Mouse (Mus musculus) heart, embryonic 10.5 days (tissue): Measurements from ENCODE around the gene Adm2. TPM values are rescaled to one million over a fixed set of nuclear protein-coding genes. Genes with fewer than 3 reads are reported as not detected.

Experiments used
- DNase-seq: peaks from one replicate; pipeline ENCODE4 v3.0.0-alpha.2; 2017; ENCODE audit warnings: low spot score
- H3K27ac ChIP-seq: fragments of 300-500 bp; sonication (generic); 2 replicates; pipeline ENCODE4 v1.5.1; 2016; ENCODE audit warnings: mild to moderate bottlenecking
- H3K27me3 ChIP-seq: fragments of 300-500 bp; sonication (generic); 2 replicates; pipeline ENCODE4 v1.6.1; 2016; ENCODE audit warnings: mild to moderate bottlenecking; ENCODE audit not compliant: poor library complexity, insufficient read depth, severe bottlenecking
- H3K36me3 ChIP-seq: fragments of 300-500 bp; sonication (generic); 2 replicates; pipeline ENCODE4 v1.6.1; 2016; ENCODE audit warnings: mild to moderate bottlenecking, moderate library complexity
- H3K4me1 ChIP-seq: fragments of 300-500 bp; sonication (generic); 2 replicates; pipeline ENCODE4 v1.6.1; 2016; ENCODE audit warnings: mild to moderate bottlenecking
- H3K4me3 ChIP-seq: fragments of 300-500 bp; sonication (generic); 2 replicates; pipeline ENCODE4 v1.5.1; 2016; ENCODE audit warnings: mild to moderate bottlenecking, moderate library complexity
- H3K9me3 ChIP-seq: fragments of 300-500 bp; sonication (generic); 2 replicates; pipeline ENCODE4 v1.6.1; 2016; ENCODE audit warnings: mild to moderate bottlenecking, moderate library complexity
- WGBS: fragments of 180-500 bp; shearing (Covaris S2); methylation state at CpG from one replicate; pipeline ENCODE4 v1.1.7; 2016; 5-methylcytosine and 5-hydroxymethylcytosine counted together
- polyA plus RNA-seq: library from polyadenylated mRNA; unstranded; fragments of >200 nt; fragmentation: Nextera tagmentation; extraction: Ambion mirVana; gene quantifications from 2 replicates; pipeline ENCODE4 v1.2.1, GENCODE M21; 2016

Gene Adm2
- polyA plus RNA-seq, 1 experiment from 2014 or later, result 0.65 TPM

DNA sequence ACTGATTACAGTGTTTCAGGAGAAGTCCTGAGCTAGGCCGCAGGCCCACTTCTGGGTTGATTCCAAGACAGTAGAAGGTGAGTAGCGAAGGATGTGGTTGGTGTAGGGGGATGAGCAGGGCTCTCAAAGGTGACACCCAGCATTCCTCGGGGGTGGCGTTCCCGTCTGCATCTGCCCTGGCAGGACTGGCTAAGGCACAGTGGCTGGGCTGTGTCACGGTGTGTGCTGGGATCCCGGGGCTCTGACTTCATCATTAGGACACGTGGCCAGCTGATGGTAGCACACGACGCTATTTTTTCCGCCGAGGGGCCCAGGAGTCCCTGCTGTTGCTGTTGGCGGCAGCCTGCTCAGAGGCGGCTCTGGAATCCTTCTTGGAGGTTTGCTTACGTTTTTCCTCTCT lies 28.8 kb downstream of the Adm2 start:
- Histone ChIP-seq H3K36me3 (peaks cover 46% of the 10 kb centered on the region), H3K4me1 (peaks cover 20% of the 10 kb centered on the region), H3K27ac (no peak overlapping the region), H3K4me3 (no peak overlapping the region), H3K27me3 (no peaks in the 10 kb centered on the region), H3K9me3 (no peaks in the 10 kb centered on the region)
- 81% methylated on average over 15 of the region's 15 CpGs for WGBS
- no peak for DNase-seq

DNA sequence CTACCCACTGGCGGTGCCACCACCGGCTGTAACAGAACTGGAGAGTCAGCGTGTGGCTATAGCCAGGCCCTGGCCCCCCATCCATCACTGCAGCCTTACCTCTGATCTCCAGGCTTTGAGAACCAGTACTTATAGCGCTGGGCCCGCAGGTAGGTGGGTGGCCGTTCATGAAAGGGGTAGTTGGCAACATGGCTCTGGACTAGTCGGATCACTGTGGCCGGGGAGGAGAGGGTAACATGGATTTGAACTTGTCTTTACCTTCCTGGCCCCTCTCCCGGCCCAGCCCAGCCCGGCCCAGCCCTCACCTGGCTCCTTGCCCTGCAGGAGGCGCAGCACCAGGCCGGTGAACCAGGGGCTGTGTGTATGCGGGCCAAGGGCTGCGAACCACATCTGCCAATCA lies 29.5 kb downstream of the Adm2 start:
- Histone ChIP-seq H3K4me1 (peaks cover 20% of the 10 kb centered on the region), H3K9me3 (no peaks in the 10 kb centered on the region), H3K36me3 (peaks cover 46% of the 10 kb centered on the region), H3K4me3 (no peak overlapping the region), H3K27ac (no peak overlapping the region), H3K27me3 (no peaks in the 10 kb centered on the region)
- DNase-seq, result no peak
- WGBS, result 93% methylated on average over 14 of the region's 14 CpGs

DNA sequence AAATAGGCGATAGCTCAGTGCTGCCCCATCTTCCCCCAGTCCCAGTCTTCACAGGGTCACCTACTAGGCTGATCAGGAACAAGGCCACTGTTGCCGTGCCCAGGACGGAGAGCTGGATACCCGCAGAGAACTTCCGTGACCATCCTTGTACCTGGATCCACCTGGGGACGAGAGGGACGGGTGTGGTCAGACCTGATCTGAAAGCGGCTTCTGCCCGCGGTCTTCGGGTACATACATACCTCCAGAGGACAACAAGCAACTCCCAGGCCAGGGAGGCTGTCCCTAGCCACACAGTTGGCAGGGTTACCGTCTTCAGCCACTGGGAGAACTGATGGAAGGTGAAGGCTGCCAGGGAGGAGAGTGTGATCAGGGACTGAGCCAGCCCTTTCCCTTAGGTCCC lies 30.3 kb downstream of the Adm2 start:
- DNase-seq, result no peak
- Histone ChIP-seq H3K27me3 (no peaks in the 10 kb centered on the region), H3K4me3 (no peak overlapping the region), H3K9me3 (no peaks in the 10 kb centered on the region), H3K36me3 (peaks cover 46% of the 10 kb centered on the region), H3K27ac (no peak overlapping the region), H3K4me1 (peaks cover 23% of the 10 kb centered on the region)
- 92% methylated on average over 12 of the region's 12 CpGs for WGBS

DNA sequence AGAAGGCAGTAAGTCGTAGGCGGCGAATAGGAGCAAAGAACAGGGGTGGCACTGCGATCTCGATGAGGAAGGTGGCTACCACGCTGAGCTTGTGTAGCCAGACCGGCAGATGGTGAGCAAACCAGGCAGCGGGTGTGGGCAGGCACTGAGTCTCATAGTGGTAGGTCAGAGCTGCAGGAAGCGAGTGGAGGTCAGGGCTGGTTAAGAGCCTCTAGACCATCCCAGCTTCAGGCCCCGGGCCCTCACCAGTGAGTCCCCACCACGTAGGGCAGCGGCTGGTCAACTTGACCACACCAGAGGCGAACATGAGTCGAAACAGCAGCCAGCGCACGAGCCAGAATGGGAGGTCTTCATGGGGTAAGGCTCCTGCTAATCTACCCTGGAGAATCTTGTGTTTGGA lies 31.3 kb downstream of the Adm2 start:
- WGBS, result 94% methylated on average over 16 of the region's 16 CpGs
- H3K4me1 ChIP-seq, result peaks cover 32% of the 10 kb centered on the region
- no peak overlapping the region for H3K27ac ChIP-seq
- H3K36me3 ChIP-seq, result peaks cover 48% of the 10 kb centered on the region
- no peak for DNase-seq
- no peaks in the 10 kb centered on the region for H3K27me3 ChIP-seq
- H3K4me3 ChIP-seq, result peak overlapping the region; percentile 77
- H3K9me3 ChIP-seq, result no peaks in the 10 kb centered on the region

DNA sequence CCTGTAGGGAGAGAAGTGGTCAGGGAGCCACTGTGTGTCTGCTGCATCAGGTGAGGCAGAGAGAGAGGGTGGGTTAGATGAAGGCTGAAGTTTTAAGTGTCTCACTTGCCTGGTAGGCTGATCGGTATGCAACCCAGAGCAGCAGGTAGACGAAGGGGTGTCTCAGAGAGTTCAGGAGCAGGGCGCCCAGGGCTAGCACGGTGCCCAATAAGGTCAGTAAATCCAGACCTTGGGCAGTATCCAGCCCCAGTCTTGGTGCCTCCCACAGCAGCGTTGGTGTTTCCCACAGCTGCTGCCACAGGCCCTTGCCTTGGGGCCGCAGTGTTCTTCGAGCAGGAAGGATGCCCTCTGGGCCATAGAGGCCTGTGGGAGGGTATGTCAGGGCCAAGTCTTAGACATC lies 31.9 kb downstream of the Adm2 start:
- Histone ChIP-seq H3K9me3 (no peaks in the 10 kb centered on the region), H3K27ac (peak overlapping the region; percentile 92), H3K36me3 (peaks cover 51% of the 10 kb centered on the region), H3K4me1 (peaks cover 34% of the 10 kb centered on the region), H3K27me3 (no peaks in the 10 kb centered on the region), H3K4me3 (peak overlapping the region; percentile 77)
- 83% methylated on average over 7 of the region's 7 CpGs for WGBS
- no peak for DNase-seq

DNA sequence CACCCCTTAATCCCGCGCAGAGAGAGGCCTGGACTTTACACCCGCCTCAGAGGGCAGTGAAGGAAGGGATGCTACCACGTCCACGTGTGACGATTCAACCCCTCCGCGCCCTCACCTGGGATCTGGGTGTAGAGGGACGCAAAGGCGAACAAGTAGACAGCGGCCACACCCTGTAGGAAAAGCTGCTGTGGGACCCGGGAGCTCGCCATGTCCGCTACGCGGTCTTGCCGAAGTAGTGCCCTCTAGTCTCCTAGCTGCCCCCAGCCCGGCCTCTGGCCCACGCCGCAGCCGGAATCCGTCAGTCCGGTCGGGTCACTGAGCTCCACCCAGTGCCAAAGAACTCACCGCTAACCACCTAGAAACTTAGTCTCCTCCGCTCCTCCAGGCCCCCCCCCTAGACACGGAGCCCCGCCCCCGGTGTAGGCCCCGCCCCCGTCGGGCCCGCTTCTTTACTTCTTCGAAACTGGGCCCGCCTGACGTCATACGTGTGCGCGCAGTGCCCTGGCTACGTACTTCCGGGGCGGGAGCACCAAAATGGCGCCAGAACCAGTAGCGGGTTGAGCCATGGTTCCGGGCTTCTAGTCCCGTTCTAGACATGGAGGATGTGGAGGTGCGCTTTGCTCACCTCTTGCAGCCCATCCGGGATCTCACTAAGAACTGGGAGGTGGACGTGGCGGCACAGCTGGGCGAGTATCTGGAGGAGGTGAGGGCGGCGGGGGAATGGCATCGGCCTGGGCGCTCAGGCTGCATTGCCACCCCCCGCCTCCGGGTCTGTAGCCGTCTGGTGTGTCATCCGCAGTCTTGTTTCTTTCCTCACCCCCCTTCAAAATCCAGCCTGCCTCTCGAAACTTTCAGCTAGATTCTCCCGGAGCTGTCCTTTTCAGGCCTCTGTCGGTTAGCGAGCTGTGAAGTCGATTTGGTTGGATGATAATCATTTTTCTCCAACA lies 33.0 kb downstream of the Adm2 start, which contains the start of the genes Lmf2 and Ncaph2:
Gene Lmf2, minus strand, starts transcription at position 419 of the 947 bp plus-strand sequence.
Gene Ncaph2, plus strand, starts transcription at position 479 of the 947 bp plus-strand sequence.
- Histone ChIP-seq H3K4me1 (peaks cover 32% of the 10 kb centered on the region), H3K27me3 (no peaks in the 10 kb centered on the region), H3K27ac (peak within 1 kb of the TSS; percentile 92), H3K36me3 (peaks cover 50% of the 10 kb centered on the region), H3K9me3 (no peaks in the 10 kb centered on the region), H3K4me3 (peak within 1 kb of the TSS; percentile 77)
- DNase-seq, result peak; percentile 98
- WGBS, result under 1% methylated on average over 64 of the region's 64 CpGs

DNA sequence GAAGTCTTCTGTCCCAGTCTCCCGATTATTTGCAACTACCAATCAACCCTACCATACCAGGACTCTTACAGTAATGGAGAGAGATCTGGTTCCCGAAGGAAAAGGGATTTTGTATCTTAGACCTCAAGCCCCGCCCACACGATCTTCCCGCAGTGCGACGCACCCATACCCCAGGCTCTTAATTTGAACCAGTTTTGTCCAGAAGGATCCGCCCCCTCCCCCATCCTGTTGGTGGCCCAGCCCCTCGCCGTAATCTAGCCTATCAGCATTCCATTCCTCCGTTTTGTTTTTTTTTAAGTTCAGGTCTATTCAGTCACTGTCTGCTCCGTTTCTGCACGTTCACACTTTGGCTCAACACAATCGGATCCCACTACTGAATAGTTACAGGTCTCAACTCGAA lies 33.9 kb downstream of the Adm2 start:
- Histone ChIP-seq H3K36me3 (peaks cover 50% of the 10 kb centered on the region), H3K4me1 (peaks cover 29% of the 10 kb centered on the region), H3K27ac (peak overlapping the region; percentile 92), H3K27me3 (no peaks in the 10 kb centered on the region), H3K4me3 (peak overlapping the region; percentile 77), H3K9me3 (no peaks in the 10 kb centered on the region)
- DNase-seq, result peak; percentile 95
- under 1% methylated on average over 15 of the region's 15 CpGs for WGBS

DNA sequence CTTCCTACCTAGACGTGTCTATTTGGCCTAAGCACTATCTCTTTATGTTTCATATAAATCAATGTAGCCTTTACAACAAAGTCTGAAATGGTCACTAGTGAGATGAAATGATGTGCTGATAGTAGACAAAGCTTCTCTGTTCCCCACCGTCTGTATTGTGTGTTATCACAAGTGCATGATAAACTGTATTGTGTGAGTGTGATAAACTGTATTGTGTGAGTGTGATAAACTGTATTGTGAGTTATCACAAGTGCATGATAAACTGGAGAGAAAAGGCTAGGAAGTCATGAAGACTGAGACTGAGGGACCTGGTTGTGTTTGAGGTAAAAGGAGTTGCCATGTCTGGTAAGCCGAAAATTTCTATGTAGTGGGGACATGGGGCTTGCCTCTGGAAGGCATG lies 36.3 kb downstream of the Adm2 start:
- Histone ChIP-seq H3K27me3 (no peaks in the 10 kb centered on the region), H3K4me3 (no peak overlapping the region), H3K9me3 (no peaks in the 10 kb centered on the region), H3K27ac (no peak overlapping the region), H3K4me1 (peaks cover 26% of the 10 kb centered on the region), H3K36me3 (peaks cover 49% of the 10 kb centered on the region)
- WGBS, result 63% methylated on average over 3 of the region's 3 CpGs
- DNase-seq, result no peak

DNA sequence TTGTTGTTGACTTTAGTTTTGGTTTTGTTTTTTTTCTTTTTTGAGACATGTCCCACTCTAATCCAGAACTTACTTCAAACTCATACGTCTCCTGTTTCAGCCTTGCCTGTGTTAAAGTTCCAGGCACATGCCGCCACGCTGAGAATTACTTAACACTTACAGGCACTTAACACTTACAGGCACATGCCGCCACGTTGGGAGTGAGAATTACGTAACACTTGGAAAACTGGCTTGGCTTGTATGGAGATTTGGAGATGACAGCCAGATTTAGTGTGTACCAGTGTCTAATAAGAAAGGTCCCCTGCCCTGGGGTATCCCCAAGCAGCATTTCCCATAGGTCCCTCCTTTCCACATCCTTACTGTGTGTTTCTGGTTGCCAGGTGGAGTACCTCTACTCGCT lies 40.5 kb downstream of the Adm2 start:
- WGBS, result 91% methylated on average over 7 of the region's 7 CpGs
- H3K9me3 ChIP-seq, result no peaks in the 10 kb centered on the region
- H3K4me3 ChIP-seq, result no peak overlapping the region
- H3K4me1 ChIP-seq, result peaks cover 9% of the 10 kb centered on the region; the same call in 1 of the 2 replicates
- DNase-seq, result no peak
- no peak overlapping the region for H3K27ac ChIP-seq
- no peaks in the 10 kb centered on the region for H3K27me3 ChIP-seq
- H3K36me3 ChIP-seq, result peaks cover 90% of the 10 kb centered on the region

DNA sequence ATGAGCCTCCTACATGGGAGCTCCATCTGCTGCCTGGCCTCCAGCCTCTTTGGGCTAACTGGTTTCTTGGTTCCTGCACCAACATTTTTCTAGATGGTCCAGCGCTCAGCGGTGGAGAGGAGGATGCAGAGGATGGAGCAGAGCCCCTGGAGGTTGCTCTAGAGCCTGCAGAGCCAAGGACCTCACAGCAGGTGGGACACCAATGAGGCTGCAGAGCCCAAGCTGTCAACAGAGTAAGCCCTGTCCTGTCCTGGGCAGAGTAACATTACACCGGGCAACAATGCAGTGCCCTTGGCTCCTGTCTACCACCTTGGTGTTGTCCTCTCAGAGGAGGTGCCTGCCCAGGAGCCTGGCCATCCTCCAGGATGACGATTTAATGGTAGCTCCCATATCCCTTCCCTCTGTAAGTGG lies 42.6 kb downstream of the Adm2 start:
- peaks cover 99% of the 10 kb centered on the region for H3K36me3 ChIP-seq
- no peak for DNase-seq
- H3K9me3 ChIP-seq, result no peaks in the 10 kb centered on the region
- no peak overlapping the region for H3K27ac ChIP-seq
- H3K4me3 ChIP-seq, result no peak overlapping the region
- H3K27me3 ChIP-seq, result no peaks in the 10 kb centered on the region
- 94% methylated on average over 4 of the region's 4 CpGs for WGBS
- H3K4me1 ChIP-seq, result no peaks in the 10 kb centered on the region

DNA sequence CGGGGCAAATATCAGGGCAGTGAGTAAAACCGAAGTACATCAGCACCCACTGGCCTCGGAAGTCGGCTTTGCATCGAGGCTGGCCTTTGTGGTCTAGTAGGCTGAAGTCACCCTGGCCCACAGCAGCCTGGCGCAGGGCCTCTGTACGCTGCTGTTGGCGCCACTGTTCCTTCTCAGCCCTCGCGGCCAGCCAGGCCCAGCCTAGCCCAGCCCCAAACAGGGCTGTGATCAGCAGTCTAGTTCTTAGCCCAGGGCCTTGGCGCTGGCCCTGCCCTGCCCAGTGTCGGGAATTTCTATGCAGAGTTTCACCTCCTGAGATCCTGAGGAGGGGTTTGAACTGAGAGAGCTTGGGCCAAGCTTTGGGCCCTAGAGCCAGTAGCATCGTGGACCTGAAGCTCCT lies 49.5 kb downstream of the Adm2 start:
- Histone ChIP-seq H3K4me1 (peaks cover 28% of the 10 kb centered on the region), H3K4me3 (peak overlapping the region; percentile 76), H3K27ac (peak overlapping the region; percentile 22; the same call in 1 of the 2 replicates), H3K36me3 (peaks cover 57% of the 10 kb centered on the region), H3K27me3 (peaks cover 13% of the 10 kb centered on the region), H3K9me3 (no peaks in the 10 kb centered on the region)
- WGBS, result 89% methylated on average over 13 of the region's 13 CpGs
- no peak for DNase-seq

DNA sequence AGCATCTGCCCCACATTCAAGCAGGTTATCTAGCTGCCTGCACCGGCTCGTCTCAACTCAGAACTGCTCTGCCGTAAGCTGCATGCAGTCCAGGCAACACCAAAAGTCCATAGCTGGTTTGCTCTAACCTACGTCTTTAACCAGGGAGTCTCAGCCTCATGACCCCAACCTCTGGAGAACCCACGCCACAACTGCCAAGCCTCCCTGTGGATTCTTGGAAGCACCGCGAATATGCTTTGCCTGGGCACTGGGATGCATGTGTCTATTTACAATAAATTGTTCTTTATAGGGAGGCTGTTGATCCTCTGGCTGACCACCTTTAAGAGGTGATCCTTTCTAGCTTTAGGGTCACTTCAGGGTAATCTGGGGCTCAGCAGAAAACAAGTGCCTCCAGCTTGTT lies 50.0 kb downstream of the Adm2 start:
- H3K4me3 ChIP-seq, result peak overlapping the region; percentile 76
- no peaks in the 10 kb centered on the region for H3K9me3 ChIP-seq
- DNase-seq, result no peak
- peaks cover 53% of the 10 kb centered on the region for H3K36me3 ChIP-seq
- H3K4me1 ChIP-seq, result peaks cover 33% of the 10 kb centered on the region
- H3K27ac ChIP-seq, result peak overlapping the region; percentile 94; the same call in 1 of the 2 replicates
- WGBS, result 84% methylated on average over 7 of the region's 7 CpGs
- peaks cover 18% of the 10 kb centered on the region for H3K27me3 ChIP-seq

DNA sequence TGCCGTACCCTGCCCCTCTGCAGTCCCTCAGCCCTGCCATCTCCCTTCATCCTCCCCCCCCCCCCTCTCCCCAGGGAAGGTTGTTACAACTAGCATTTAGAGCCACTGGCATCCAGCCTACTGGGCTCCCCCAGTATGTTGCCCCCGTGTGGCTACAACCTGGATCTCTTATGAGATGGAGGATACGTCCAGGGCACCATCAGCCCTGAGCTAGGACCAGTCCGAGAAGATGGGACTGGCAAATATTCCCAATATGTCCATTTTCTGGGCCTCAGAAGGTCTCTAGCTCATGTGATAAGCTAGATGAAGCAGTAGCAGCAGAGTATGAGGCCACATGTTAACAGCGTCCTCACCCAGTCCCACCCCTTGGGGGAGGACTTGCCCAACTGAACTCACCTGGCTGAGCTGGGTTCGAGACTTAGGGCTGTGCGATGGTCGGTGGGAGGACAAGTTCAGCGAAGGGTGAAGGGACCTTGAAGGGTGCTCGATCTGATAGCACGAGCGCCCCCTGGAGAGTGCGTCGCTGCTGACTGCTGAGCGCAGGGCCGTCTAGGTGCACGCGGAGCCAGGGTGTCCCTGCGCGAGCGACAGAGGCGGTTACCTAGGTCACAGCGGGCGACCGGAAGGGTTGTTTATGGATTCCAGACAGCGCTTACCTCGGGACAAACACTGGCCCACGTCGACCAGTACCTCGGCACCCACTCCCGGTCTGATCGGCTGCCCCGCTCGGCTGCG lies 50.7 kb downstream of the Adm2 start:
- Histone ChIP-seq H3K4me3 (peak overlapping the region; percentile 76), H3K9me3 (no peaks in the 10 kb centered on the region), H3K27ac (peak overlapping the region; percentile 94), H3K4me1 (peaks cover 35% of the 10 kb centered on the region), H3K27me3 (peaks cover 25% of the 10 kb centered on the region), H3K36me3 (peaks cover 46% of the 10 kb centered on the region)
- DNase-seq, result peak; percentile 92
- WGBS, result 2% methylated on average over 35 of the region's 35 CpGs
